Mouse (Mus musculus) heart, embryonic 13.5 days (tissue): Measurements from ENCODE around the gene Rnf34. TPM values are rescaled to one million over a fixed set of nuclear protein-coding genes. Genes with fewer than 3 reads are reported as not detected.
A peak's percentile ranks its signal among the peaks of the same experiment; 100 is the strongest.

Experiments
- ATAC-seq: fragments of 200-750 bp; cut with Nextera tagmentation; 2 replicates; pipeline ENCODE4 v1.8.0; 2017; ENCODE audit warnings: moderate TSS enrichment; ENCODE audit not compliant: insufficient number of reproducible peaks, low FRiP score, low TSS enrichment; ENCODE audit errors: extremely low read depth
- H3K27ac ChIP-seq: fragments of 300-500 bp; sonication (generic); replicated peaks from 2 replicates; pipeline ENCODE4 v1.5.1; 2015; ENCODE audit warnings: moderate library complexity, mild to moderate bottlenecking, inconsistent platforms
- H3K27me3 ChIP-seq: fragments of 300-500 bp; sonication (generic); replicated peaks from 2 replicates; pipeline ENCODE4 v1.6.1; 2015; ENCODE audit warnings: mild to moderate bottlenecking, inconsistent platforms
- H3K36me3 ChIP-seq: fragments of 300-500 bp; sonication (generic); 2 replicates; pipeline ENCODE4 v1.6.1; 2015; ENCODE audit warnings: mild to moderate bottlenecking, inconsistent platforms
- H3K4me1 ChIP-seq: fragments of 300-500 bp; sonication (generic); 2 replicates; pipeline ENCODE4 v1.6.1; 2015; ENCODE audit warnings: inconsistent platforms
- H3K4me2 ChIP-seq: fragments of 300-500 bp; sonication (generic); 2 replicates; pipeline ENCODE4 v1.6.1; 2015; ENCODE audit warnings: inconsistent platforms, mild to moderate bottlenecking, moderate library complexity
- H3K4me3 ChIP-seq: fragments of 300-500 bp; sonication (generic); 2 replicates; pipeline ENCODE4 v1.5.1; 2015; ENCODE audit warnings: moderate library complexity, mild to moderate bottlenecking, inconsistent platforms
- H3K9ac ChIP-seq: fragments of 300-500 bp; sonication (generic); 2 replicates; pipeline ENCODE4 v1.6.1; 2015; ENCODE audit warnings: inconsistent platforms, mild to moderate bottlenecking, moderate library complexity
- H3K9me3 ChIP-seq: fragments of 300-500 bp; sonication (generic); 2 replicates; pipeline ENCODE4 v1.6.1; 2016; ENCODE audit warnings: inconsistent platforms
- WGBS: fragments of 180-500 bp; shearing (Covaris S2); methylation state at CpG from one replicate; pipeline ENCODE4 v1.1.7; 2015; ENCODE audit warnings: mixed read lengths; 5-methylcytosine and 5-hydroxymethylcytosine counted together
- polyA plus RNA-seq: library from polyadenylated mRNA; unstranded; fragments of >200 nt; fragmentation: Nextera tagmentation; extraction: Ambion mirVana; gene quantifications from 2 replicates; pipeline ENCODE4 v1.2.1, GENCODE M21; 2015

Rnf34 gene
- polyA plus RNA-seq, 1 experiment from 2014 or later: 26.4 TPM

GRCm38 (mm10) chr5:122901179-122901578, 51.3 kb downstream of the Rnf34 start:
- WGBS: 53% methylated on average over 11 of the region's 11 CpGs
- H3K27me3 ChIP-seq: 0 out of 2 replicates have a peak, but pooled peaks cover 4% of the 10 kb centered on the region
- no peaks in the 10 kb centered on the region for H3K9me3 ChIP-seq
- H3K4me1 ChIP-seq: peaks cover 27% of the 10 kb centered on the region
- H3K36me3 ChIP-seq: no peaks in the 10 kb centered on the region
- H3K9ac ChIP-seq: peak overlapping the region; percentile 97
- no peak overlapping the region for H3K27ac ChIP-seq
- H3K4me3 ChIP-seq: peak overlapping the region; percentile 84
- H3K4me2 ChIP-seq: peak overlapping the region; percentile 75
- no peak for ATAC-seq

GRCm38 (mm10) chr5:122901666-122902065, 51.8 kb downstream of the Rnf34 start:
- Histone ChIP-seq H3K27ac (no peak overlapping the region), H3K9me3 (no peaks in the 10 kb centered on the region), H3K36me3 (no peaks in the 10 kb centered on the region), H3K4me2 (no peak overlapping the region), H3K4me3 (no peak overlapping the region), H3K27me3 (0 out of 2 replicates have a peak, but pooled peaks cover 4% of the 10 kb centered on the region), H3K9ac (no peak overlapping the region), H3K4me1 (peaks cover 27% of the 10 kb centered on the region)
- 52% methylated on average over 3 of the region's 3 CpGs for WGBS
- no peak for ATAC-seq

GRCm38 (mm10) chr5:122902228-122902627, 52.4 kb downstream of the Rnf34 start:
- Histone ChIP-seq H3K36me3 (no peaks in the 10 kb centered on the region), H3K9ac (no peak overlapping the region), H3K4me1 (peaks cover 26% of the 10 kb centered on the region), H3K27ac (no peak overlapping the region), H3K4me3 (no peak overlapping the region), H3K27me3 (0 out of 2 replicates have a peak, but pooled peaks cover 4% of the 10 kb centered on the region), H3K4me2 (no peak overlapping the region), H3K9me3 (no peaks in the 10 kb centered on the region)
- ATAC-seq: no peak
- 64% methylated on average over 6 of the region's 6 CpGs for WGBS

- no peaks in the 10 kb centered on the region for H3K36me3 ChIP-seq
- no peak overlapping the region for H3K27ac ChIP-seq
- H3K4me3 ChIP-seq: no peak overlapping the region
- H3K27me3 ChIP-seq: 0 out of 2 replicates have a peak, but pooled peaks cover 4% of the 10 kb centered on the region
- WGBS: 71% methylated on average over 5 of the region's 5 CpGs
- no peaks in the 10 kb centered on the region for H3K9me3 ChIP-seq
- H3K9ac ChIP-seq: no peak overlapping the region
- no peak for ATAC-seq
- no peak overlapping the region for H3K4me2 ChIP-seq
- peaks cover 17% of the 10 kb centered on the region for H3K4me1 ChIP-seq
Observed at GRCm38 (mm10) chr5:122903165-122903564, 53.3 kb downstream of the Rnf34 start.

- H3K27me3 ChIP-seq: no peaks in the 10 kb centered on the region
- no peak overlapping the region for H3K4me2 ChIP-seq
- no peak for ATAC-seq
- H3K4me3 ChIP-seq: no peak overlapping the region
- no peaks in the 10 kb centered on the region for H3K36me3 ChIP-seq
- H3K4me1 ChIP-seq: peaks cover 3% of the 10 kb centered on the region; the same call in 1 of the 2 replicates
- H3K9ac ChIP-seq: no peak overlapping the region
- H3K27ac ChIP-seq: no peak overlapping the region
- H3K9me3 ChIP-seq: no peaks in the 10 kb centered on the region
- WGBS: 76% methylated on average over 1 of the region's 1 CpGs
Observed at GRCm38 (mm10) chr5:122907182-122907581, 57.3 kb downstream of the Rnf34 start.

GRCm38 (mm10) chr5:122908001-122908400, 58.2 kb downstream of the Rnf34 start:
- no peaks in the 10 kb centered on the region for H3K9me3 ChIP-seq
- H3K36me3 ChIP-seq: no peaks in the 10 kb centered on the region
- no peak for ATAC-seq
- 86% methylated on average over 2 of the region's 2 CpGs for WGBS
- H3K4me3 ChIP-seq: no peak overlapping the region
- no peak overlapping the region for H3K4me2 ChIP-seq
- H3K27ac ChIP-seq: no peak overlapping the region
- H3K27me3 ChIP-seq: no peaks in the 10 kb centered on the region
- H3K9ac ChIP-seq: no peak overlapping the region
- peaks cover 3% of the 10 kb centered on the region; the same call in 1 of the 2 replicates for H3K4me1 ChIP-seq

GRCm38 (mm10) chr5:122909481-122909880, 59.6 kb downstream of the Rnf34 start:
- Histone ChIP-seq H3K36me3 (no peaks in the 10 kb centered on the region), H3K4me3 (no peak overlapping the region), H3K4me1 (peaks cover 3% of the 10 kb centered on the region; the same call in 1 of the 2 replicates), H3K9me3 (no peaks in the 10 kb centered on the region), H3K9ac (peak overlapping the region; percentile 10; the same call in 1 of the 2 replicates), H3K4me2 (no peak overlapping the region), H3K27me3 (no peaks in the 10 kb centered on the region), H3K27ac (no peak overlapping the region)
- 71% methylated on average over 18 of the region's 18 CpGs for WGBS
- ATAC-seq: no peak

- 77% methylated on average over 4 of the region's 4 CpGs for WGBS
- no peaks in the 10 kb centered on the region for H3K36me3 ChIP-seq
- H3K27ac ChIP-seq: no peak overlapping the region
- H3K4me3 ChIP-seq: no peak overlapping the region
- no peak for ATAC-seq
- no peak overlapping the region for H3K9ac ChIP-seq
- H3K4me1 ChIP-seq: peaks cover 3% of the 10 kb centered on the region; the same call in 1 of the 2 replicates
- H3K9me3 ChIP-seq: no peaks in the 10 kb centered on the region
- no peak overlapping the region for H3K4me2 ChIP-seq
- H3K27me3 ChIP-seq: no peaks in the 10 kb centered on the region
Observed at GRCm38 (mm10) chr5:122912863-122913262, 63.0 kb downstream of the Rnf34 start.

GRCm38 (mm10) chr5:122916147-122916546, 66.3 kb downstream of the Rnf34 start:
- no peaks in the 10 kb centered on the region for H3K27me3 ChIP-seq
- H3K9me3 ChIP-seq: no peaks in the 10 kb centered on the region
- H3K27ac ChIP-seq: no peak overlapping the region
- ATAC-seq: no peak
- no peaks in the 10 kb centered on the region for H3K36me3 ChIP-seq
- H3K4me2 ChIP-seq: no peak overlapping the region
- H3K4me3 ChIP-seq: no peak overlapping the region
- H3K9ac ChIP-seq: no peak overlapping the region
- H3K4me1 ChIP-seq: no peaks in the 10 kb centered on the region
- 88% methylated on average over 6 of the region's 6 CpGs for WGBS

GRCm38 (mm10) chr5:122917982-122918711, 68.3 kb downstream of the Rnf34 start:
- Histone ChIP-seq H3K27me3 (no peaks in the 10 kb centered on the region), H3K36me3 (no peaks in the 10 kb centered on the region), H3K4me1 (no peaks in the 10 kb centered on the region), H3K27ac (no peak overlapping the region), H3K9ac (no peak overlapping the region), H3K4me2 (no peak overlapping the region), H3K4me3 (no peak overlapping the region), H3K9me3 (no peaks in the 10 kb centered on the region)
- ATAC-seq: no peak
- WGBS: 57% methylated on average over 7 of the region's 7 CpGs

GRCm38 (mm10) chr5:122920557-122920956, 70.7 kb downstream of the Rnf34 start:
- H3K4me2 ChIP-seq: no peak overlapping the region
- 89% methylated on average over 5 of the region's 5 CpGs for WGBS
- no peaks in the 10 kb centered on the region for H3K27me3 ChIP-seq
- H3K36me3 ChIP-seq: no peaks in the 10 kb centered on the region
- no peak overlapping the region for H3K9ac ChIP-seq
- peaks cover 9% of the 10 kb centered on the region for H3K4me1 ChIP-seq
- H3K27ac ChIP-seq: no peak overlapping the region
- H3K4me3 ChIP-seq: no peak overlapping the region
- H3K9me3 ChIP-seq: no peaks in the 10 kb centered on the region
- ATAC-seq: no peak
